Mouse (Mus musculus) hindbrain, embryonic 12.5 days (tissue): Measurements from ENCODE around the gene Pou2af1. TPM values are rescaled to one million over a fixed set of nuclear protein-coding genes. Genes with fewer than 3 reads are reported as not detected.

Experiments
- ATAC-seq: fragments of 200-750 bp; cut with Nextera tagmentation; 2 replicates; pipeline ENCODE4 v1.8.0; 2017; ENCODE audit warnings: moderate TSS enrichment; ENCODE audit not compliant: low FRiP score
- H3K27ac ChIP-seq: fragments of 300-500 bp; sonication (generic); 2 replicates; pipeline ENCODE4 v1.5.1; 2016; ENCODE audit warnings: mild to moderate bottlenecking
- H3K27me3 ChIP-seq: fragments of 300-500 bp; sonication (generic); 2 replicates; pipeline ENCODE4 v1.6.1; 2016; ENCODE audit warnings: mild to moderate bottlenecking
- H3K36me3 ChIP-seq: fragments of 300-500 bp; sonication (generic); 2 replicates; pipeline ENCODE4 v1.6.1; 2016; ENCODE audit warnings: mild to moderate bottlenecking
- H3K4me1 ChIP-seq: fragments of 300-500 bp; sonication (generic); 2 replicates; pipeline ENCODE4 v1.6.1; 2016
- H3K4me2 ChIP-seq: fragments of 300-500 bp; sonication (generic); replicated peaks from 2 replicates; pipeline ENCODE4 v1.6.1; 2016; ENCODE audit warnings: mild to moderate bottlenecking
- H3K4me3 ChIP-seq: fragments of 300-500 bp; sonication (generic); 2 replicates; pipeline ENCODE4 v1.5.1; 2016; ENCODE audit warnings: mild to moderate bottlenecking
- H3K9ac ChIP-seq: fragments of 300-500 bp; sonication (generic); 2 replicates; pipeline ENCODE4 v1.6.1; 2016; ENCODE audit warnings: mild to moderate bottlenecking, moderate library complexity
- H3K9me3 ChIP-seq: fragments of 300-500 bp; sonication (generic); replicated peaks from 2 replicates; pipeline ENCODE4 v1.6.1; 2016; ENCODE audit warnings: mild to moderate bottlenecking
- WGBS: fragments of 180-500 bp; shearing (Covaris S2); methylation state at CpG from one replicate; pipeline ENCODE4 v1.1.7; 2016; 5-methylcytosine and 5-hydroxymethylcytosine counted together
- polyA plus RNA-seq: library from polyadenylated mRNA; unstranded; fragments of >200 nt; fragmentation: Nextera tagmentation; extraction: Ambion mirVana; gene quantifications from 2 replicates; pipeline ENCODE4 v1.2.1, GENCODE M21; 2016

Pou2af1 gene
- polyA plus RNA-seq, 1 experiment from 2014 or later: not detected

- no peak overlapping the region for H3K9ac ChIP-seq
- H3K27me3 ChIP-seq: no peaks in the 10 kb centered on the region
- no peaks in the 10 kb centered on the region for H3K9me3 ChIP-seq
- no peaks in the 10 kb centered on the region for H3K4me1 ChIP-seq
- 81% methylated on average over 15 of the region's 15 CpGs for WGBS
- no peaks in the 10 kb centered on the region for H3K36me3 ChIP-seq
- H3K4me3 ChIP-seq: no peak overlapping the region
- no peak overlapping the region for H3K27ac ChIP-seq
- no peak overlapping the region for H3K4me2 ChIP-seq
- no peak for ATAC-seq
These were observed 30.5 kb upstream of the Pou2af1 start for GRCm38 (mm10) chr9:51182716-51183710.

- Histone ChIP-seq H3K4me2 (no peak overlapping the region), H3K9me3 (no peaks in the 10 kb centered on the region), H3K27ac (no peak overlapping the region), H3K9ac (no peak overlapping the region), H3K27me3 (no peaks in the 10 kb centered on the region), H3K4me3 (no peak overlapping the region), H3K4me1 (no peaks in the 10 kb centered on the region), H3K36me3 (no peaks in the 10 kb centered on the region)
- no peak for ATAC-seq
- 81% methylated on average over 4 of the region's 4 CpGs for WGBS
These were observed 28.1 kb upstream of the Pou2af1 start for GRCm38 (mm10) chr9:51185386-51185785.

GRCm38 (mm10) chr9:51185871-51186270 is 27.6 kb upstream of the Pou2af1 start:
- no peak overlapping the region for H3K27ac ChIP-seq
- H3K4me3 ChIP-seq: no peak overlapping the region
- WGBS: 76% methylated on average over 5 of the region's 5 CpGs
- no peak for ATAC-seq
- H3K9me3 ChIP-seq: no peaks in the 10 kb centered on the region
- no peak overlapping the region for H3K9ac ChIP-seq
- no peaks in the 10 kb centered on the region for H3K27me3 ChIP-seq
- no peak overlapping the region for H3K4me2 ChIP-seq
- H3K36me3 ChIP-seq: no peaks in the 10 kb centered on the region
- H3K4me1 ChIP-seq: no peaks in the 10 kb centered on the region

- ATAC-seq: no peak
- no peak overlapping the region for H3K27ac ChIP-seq
- H3K27me3 ChIP-seq: no peaks in the 10 kb centered on the region
- no peak overlapping the region for H3K4me3 ChIP-seq
- no peaks in the 10 kb centered on the region for H3K4me1 ChIP-seq
- no peak overlapping the region for H3K4me2 ChIP-seq
- no peaks in the 10 kb centered on the region for H3K9me3 ChIP-seq
- H3K9ac ChIP-seq: no peak overlapping the region
- no peaks in the 10 kb centered on the region for H3K36me3 ChIP-seq
- 89% methylated on average over 3 of the region's 3 CpGs for WGBS
These were observed 22.9 kb upstream of the Pou2af1 start for GRCm38 (mm10) chr9:51190655-51191054.

GRCm38 (mm10) chr9:51194790-51195189 is 18.7 kb upstream of the Pou2af1 start:
- H3K4me2 ChIP-seq: no peak overlapping the region
- H3K27ac ChIP-seq: no peak overlapping the region
- WGBS: 70% methylated on average over 4 of the region's 4 CpGs
- ATAC-seq: no peak
- H3K4me3 ChIP-seq: no peak overlapping the region
- no peak overlapping the region for H3K9ac ChIP-seq
- no peaks in the 10 kb centered on the region for H3K4me1 ChIP-seq
- H3K36me3 ChIP-seq: no peaks in the 10 kb centered on the region
- no peaks in the 10 kb centered on the region for H3K9me3 ChIP-seq
- no peaks in the 10 kb centered on the region for H3K27me3 ChIP-seq

GRCm38 (mm10) chr9:51208974-51209332 is 4.6 kb upstream of the Pou2af1 start:
- Histone ChIP-seq H3K9ac (no peak overlapping the region), H3K9me3 (no peaks in the 10 kb centered on the region), H3K27ac (no peak overlapping the region), H3K4me2 (no peak overlapping the region), H3K4me1 (no peaks in the 10 kb centered on the region), H3K4me3 (no peak overlapping the region), H3K27me3 (no peaks in the 10 kb centered on the region), H3K36me3 (no peaks in the 10 kb centered on the region)
- 91% methylated on average over 2 of the region's 2 CpGs for WGBS
- no peak for ATAC-seq

- H3K27me3 ChIP-seq: no peaks in the 10 kb centered on the region
- H3K36me3 ChIP-seq: no peaks in the 10 kb centered on the region
- no peaks in the 10 kb centered on the region for H3K9me3 ChIP-seq
- no peak overlapping the region for H3K4me2 ChIP-seq
- H3K27ac ChIP-seq: no peak overlapping the region
- no peaks in the 10 kb centered on the region for H3K4me1 ChIP-seq
- no peak overlapping the region for H3K4me3 ChIP-seq
- ATAC-seq: no peak
- 76% methylated on average over 6 of the region's 6 CpGs for WGBS
- H3K9ac ChIP-seq: no peak overlapping the region
These were observed 2.3 kb upstream of the Pou2af1 start for GRCm38 (mm10) chr9:51211191-51211590.

- Histone ChIP-seq H3K4me1 (no peaks in the 10 kb centered on the region), H3K27ac (no peak overlapping the region), H3K9me3 (no peaks in the 10 kb centered on the region), H3K4me3 (no peak overlapping the region), H3K9ac (no peak overlapping the region), H3K27me3 (no peaks in the 10 kb centered on the region), H3K36me3 (no peaks in the 10 kb centered on the region), H3K4me2 (no peak overlapping the region)
- 88% methylated on average over 6 of the region's 6 CpGs for WGBS
- ATAC-seq: no peak
These were observed 275 bp downstream of the Pou2af1 start for GRCm38 (mm10) chr9:51213729-51214237.

- Histone ChIP-seq H3K36me3 (no peaks in the 10 kb centered on the region), H3K4me2 (no peak overlapping the region), H3K9me3 (no peaks in the 10 kb centered on the region), H3K27ac (no peak overlapping the region), H3K4me1 (no peaks in the 10 kb centered on the region), H3K27me3 (no peaks in the 10 kb centered on the region), H3K4me3 (no peak overlapping the region), H3K9ac (no peak overlapping the region)
- 49% methylated on average over 4 of the region's 4 CpGs for WGBS
- no peak for ATAC-seq
These were observed 1.8 kb downstream of the Pou2af1 start for GRCm38 (mm10) chr9:51215311-51215710.

GRCm38 (mm10) chr9:51215949-51216348 is 2.4 kb downstream of the Pou2af1 start:
- no peak overlapping the region for H3K4me2 ChIP-seq
- 87% methylated on average over 6 of the region's 6 CpGs for WGBS
- no peak overlapping the region for H3K4me3 ChIP-seq
- H3K27ac ChIP-seq: no peak overlapping the region
- ATAC-seq: no peak
- H3K9ac ChIP-seq: no peak overlapping the region
- H3K4me1 ChIP-seq: no peaks in the 10 kb centered on the region
- no peaks in the 10 kb centered on the region for H3K36me3 ChIP-seq
- H3K27me3 ChIP-seq: no peaks in the 10 kb centered on the region
- no peaks in the 10 kb centered on the region for H3K9me3 ChIP-seq

- ATAC-seq: no peak
- 87% methylated on average over 5 of the region's 5 CpGs for WGBS
These were observed 12.2 kb downstream of the Pou2af1 start for GRCm38 (mm10) chr9:51225636-51226166.

GRCm38 (mm10) chr9:51230701-51231389 is 17.3 kb downstream of the Pou2af1 start:
- Histone ChIP-seq H3K4me1 (no peaks in the 10 kb centered on the region), H3K27me3 (peaks cover 32% of the 10 kb centered on the region), H3K36me3 (no peaks in the 10 kb centered on the region), H3K9ac (no peak overlapping the region), H3K27ac (no peak overlapping the region), H3K4me3 (no peak overlapping the region), H3K9me3 (no peaks in the 10 kb centered on the region), H3K4me2 (no peak overlapping the region)
- WGBS: 87% methylated on average over 4 of the region's 4 CpGs
- no peak for ATAC-seq

More at GRCm38 (mm10) chr9:51225636-51226166, 12.2 kb downstream of the Pou2af1 start:
- Histone ChIP-seq H3K27ac (no peak overlapping the region), H3K27me3 (peaks cover 16% of the 10 kb centered on the region), H3K36me3 (no peaks in the 10 kb centered on the region), H3K4me1 (no peaks in the 10 kb centered on the region), H3K9me3 (no peaks in the 10 kb centered on the region), H3K9ac (no peak overlapping the region), H3K4me3 (no peak overlapping the region), H3K4me2 (no peak overlapping the region)
